Mouse (Mus musculus) C2C12 (cell line): ENCODE measurements around the gene Zbtb46. TPM values are rescaled to one million over a fixed set of nuclear protein-coding genes. Genes with fewer than 3 reads are reported as not detected.

Source experiments
- H3K27me3 ChIP-seq: one replicate; pipeline ENCODE4 v1.6.1; 2011; ENCODE audit not compliant: control insufficient read depth, insufficient read depth, insufficient read length
- H3K36me3 ChIP-seq: one replicate; pipeline ENCODE4 v1.6.1; 2011; ENCODE audit not compliant: control insufficient read depth, insufficient read depth
- H3K4me3 ChIP-seq: one replicate; pipeline ENCODE4 v1.5.1; 2011; ENCODE audit warnings: mild to moderate bottlenecking, control low read depth; ENCODE audit not compliant: poor library complexity, insufficient read depth, severe bottlenecking
- H3K79me2 ChIP-seq: one replicate; pipeline ENCODE4 v1.6.1; 2011; ENCODE audit not compliant: control insufficient read depth, insufficient read depth
- H3K79me3 ChIP-seq: one replicate; pipeline ENCODE4 v1.6.1; 2011; ENCODE audit warnings: low read depth, control low read depth
- H3ac ChIP-seq: one replicate; pipeline ENCODE3; 2011; ENCODE audit warnings: low read depth; ENCODE audit not compliant: control insufficient read depth, insufficient read length
- CEBPB ChIP-seq: IDR thresholded peaks from one replicate; pipeline ENCODE4 v1.6.1; 2011; ENCODE audit warnings: low read depth, mild to moderate bottlenecking, control low read depth, moderate library complexity
- CTCF ChIP-seq: IDR thresholded peaks from one replicate; pipeline ENCODE4 v1.5.1; 2011; ENCODE audit not compliant: control insufficient read depth, insufficient read depth, insufficient read length
- FOSL1 ChIP-seq: IDR thresholded peaks from one replicate; pipeline ENCODE4 v1.8.0; 2011; ENCODE audit warnings: mild to moderate bottlenecking, low read length; ENCODE audit not compliant: poor library complexity, insufficient read depth, severe bottlenecking
- MAX ChIP-seq: IDR thresholded peaks from one replicate; pipeline ENCODE4 v1.6.1; 2011; ENCODE audit warnings: mild to moderate bottlenecking, control low read depth
- MYOD1 ChIP-seq: IDR thresholded peaks from one replicate; pipeline ENCODE4 v1.6.1; 2011; ENCODE audit warnings: low read depth; ENCODE audit not compliant: control insufficient read depth, insufficient read length
- MYOG ChIP-seq: IDR thresholded peaks from one replicate; pipeline ENCODE4 v1.6.1; 2011; ENCODE audit not compliant: control insufficient read depth, insufficient read length; ENCODE audit errors: extremely low read depth
- USF1 ChIP-seq: IDR thresholded peaks from one replicate; pipeline ENCODE4 v1.6.1; 2011; ENCODE audit warnings: low read depth, mild to moderate bottlenecking, control low read depth, moderate library complexity
- polyA plus RNA-seq: library from polyadenylated mRNA; unstranded; fragments of >200 nt; fragmentation: generic; extraction: Trizol; gene quantifications from one replicate; pipeline ENCODE4 v1.2.1, GENCODE M21; 2012; ENCODE audit warnings: missing spikeins

Zbtb46 gene
- polyA plus RNA-seq, 1 experiment = 0.68 TPM

GRCm38 (mm10) chr2:181470285-181470684 lies 11.1 kb upstream of the Zbtb46 start:
- H3K79me2 ChIP-seq = no peaks in the 10 kb centered on the region
- no peak for TF ChIP-seq USF1
- TF ChIP-seq MAX = no peak
- no peak for TF ChIP-seq MYOD1
- no peak for TF ChIP-seq CTCF
- no peak for TF ChIP-seq CEBPB
- no peak for TF ChIP-seq FOSL1
- no peak for TF ChIP-seq MYOG
- no peak overlapping the region for H3ac ChIP-seq
- no peak overlapping the region for H3K4me3 ChIP-seq
- H3K36me3 ChIP-seq = no peaks in the 10 kb centered on the region
- no peaks in the 10 kb centered on the region for H3K79me3 ChIP-seq
- H3K27me3 ChIP-seq = peaks cover 14% of the 10 kb centered on the region

GRCm38 (mm10) chr2:181465423-181465822 lies 6.2 kb upstream of the Zbtb46 start:
- Histone ChIP-seq H3K4me3 (no peak overlapping the region), H3K79me3 (no peaks in the 10 kb centered on the region), H3ac (no peak overlapping the region), H3K27me3 (peaks cover 43% of the 10 kb centered on the region), H3K36me3 (no peaks in the 10 kb centered on the region), H3K79me2 (no peaks in the 10 kb centered on the region)
- TF ChIP-seq USF1 (no peak), MYOG (no peak), MYOD1 (no peak), FOSL1 (no peak), CEBPB (no peak), CTCF (no peak), MAX (no peak)

GRCm38 (mm10) chr2:181463008-181463738 lies 3.9 kb upstream of the Zbtb46 start:
- H3ac ChIP-seq = no peak overlapping the region
- no peaks in the 10 kb centered on the region for H3K79me3 ChIP-seq
- no peak overlapping the region for H3K4me3 ChIP-seq
- H3K27me3 ChIP-seq = peaks cover 61% of the 10 kb centered on the region
- H3K79me2 ChIP-seq = no peaks in the 10 kb centered on the region
- TF ChIP-seq CEBPB = no peak
- TF ChIP-seq MAX = no peak
- TF ChIP-seq MYOD1 = no peak
- no peak for TF ChIP-seq CTCF
- TF ChIP-seq MYOG = no peak
- TF ChIP-seq USF1 = no peak
- TF ChIP-seq FOSL1 = no peak
- H3K36me3 ChIP-seq = no peaks in the 10 kb centered on the region

- H3K79me3 ChIP-seq = no peaks in the 10 kb centered on the region
- H3ac ChIP-seq = no peak overlapping the region
- no peaks in the 10 kb centered on the region for H3K36me3 ChIP-seq
- peaks cover 66% of the 10 kb centered on the region for H3K27me3 ChIP-seq
- TF ChIP-seq MYOD1 (no peak), FOSL1 (no peak), USF1 (no peak), MYOG (no peak), CTCF (no peak), CEBPB (no peak), MAX (no peak)
- no peak overlapping the region for H3K4me3 ChIP-seq
- no peaks in the 10 kb centered on the region for H3K79me2 ChIP-seq
These were observed 3.4 kb upstream of the Zbtb46 start for GRCm38 (mm10) chr2:181462604-181463003.

GRCm38 (mm10) chr2:181461536-181462100 lies 2.4 kb upstream of the Zbtb46 start:
- Histone ChIP-seq H3ac (no peak overlapping the region), H3K27me3 (peaks cover 71% of the 10 kb centered on the region), H3K79me3 (no peaks in the 10 kb centered on the region), H3K79me2 (no peaks in the 10 kb centered on the region), H3K36me3 (no peaks in the 10 kb centered on the region), H3K4me3 (no peak overlapping the region)
- TF ChIP-seq FOSL1 = no peak
